Mouse (Mus musculus): Measurements from ENCODE around the gene Pde4c.

Gene Pde4c

DNA sequence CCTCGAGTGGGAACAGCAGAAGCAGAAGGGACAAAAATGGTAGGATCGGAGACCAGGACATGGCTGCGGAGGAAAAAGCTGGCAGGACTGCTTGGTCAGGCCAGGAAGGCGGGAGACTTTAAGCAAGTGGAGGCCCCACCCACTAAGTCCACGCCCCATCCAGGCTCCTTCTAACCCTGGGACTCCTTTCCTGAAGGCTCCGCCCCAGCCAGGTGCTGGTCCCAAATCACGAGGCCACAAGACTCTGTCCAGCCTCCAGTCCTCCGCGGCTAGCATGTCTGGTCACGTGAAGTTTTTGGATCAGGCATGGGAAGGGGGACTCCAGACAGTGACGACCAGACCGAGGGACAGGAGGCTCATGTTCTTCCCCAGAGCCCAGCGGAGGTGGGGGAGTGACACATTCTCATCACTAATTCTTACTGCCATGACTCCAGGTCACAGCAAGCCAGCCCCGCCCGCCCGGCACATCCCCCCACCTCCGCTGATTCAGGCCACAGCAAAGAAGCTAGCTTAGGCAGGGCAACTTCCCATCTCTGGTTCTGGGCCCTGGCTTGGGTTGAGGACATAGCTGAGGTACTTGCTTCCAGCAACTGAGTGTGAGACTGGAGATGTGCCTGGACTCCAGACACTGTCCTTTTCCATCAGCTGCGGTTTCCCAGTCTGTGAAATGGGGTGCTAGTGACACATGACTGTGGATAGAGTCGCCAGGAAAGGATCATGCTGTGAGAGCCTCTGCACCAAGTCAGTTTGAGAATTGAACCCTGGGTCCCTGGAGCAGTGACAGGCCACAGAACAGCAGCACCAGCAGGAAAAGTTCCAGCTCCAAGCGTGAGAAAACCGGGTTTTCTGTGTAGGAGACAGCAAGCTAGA, 43.3 kb downstream of the Pde4c start:
- DNase-seq (ENCODE audit: low spot score), result peak; percentile 69

DNA sequence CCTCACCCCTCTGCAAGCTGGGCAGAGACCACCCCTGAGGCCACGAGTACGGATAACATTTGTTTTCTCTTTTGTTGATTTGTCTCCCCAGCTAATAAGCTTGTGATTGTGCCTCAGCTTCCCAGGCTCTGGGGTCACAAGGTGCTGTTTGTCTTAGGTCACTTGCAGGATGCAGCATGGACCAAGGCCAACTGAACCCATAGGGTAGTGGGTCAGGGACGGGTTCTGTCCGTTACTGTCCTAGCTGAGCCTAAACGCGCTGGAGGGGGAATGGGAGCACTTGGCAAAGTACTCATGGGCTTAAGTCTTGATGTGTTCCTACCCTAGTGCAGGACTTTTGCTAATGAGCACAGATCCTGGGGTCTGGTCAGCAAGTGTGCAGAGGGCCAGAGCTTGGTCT, 44.0 kb downstream of the Pde4c start:
- DNase-seq (ENCODE audit: low spot score), result no peak

DNA sequence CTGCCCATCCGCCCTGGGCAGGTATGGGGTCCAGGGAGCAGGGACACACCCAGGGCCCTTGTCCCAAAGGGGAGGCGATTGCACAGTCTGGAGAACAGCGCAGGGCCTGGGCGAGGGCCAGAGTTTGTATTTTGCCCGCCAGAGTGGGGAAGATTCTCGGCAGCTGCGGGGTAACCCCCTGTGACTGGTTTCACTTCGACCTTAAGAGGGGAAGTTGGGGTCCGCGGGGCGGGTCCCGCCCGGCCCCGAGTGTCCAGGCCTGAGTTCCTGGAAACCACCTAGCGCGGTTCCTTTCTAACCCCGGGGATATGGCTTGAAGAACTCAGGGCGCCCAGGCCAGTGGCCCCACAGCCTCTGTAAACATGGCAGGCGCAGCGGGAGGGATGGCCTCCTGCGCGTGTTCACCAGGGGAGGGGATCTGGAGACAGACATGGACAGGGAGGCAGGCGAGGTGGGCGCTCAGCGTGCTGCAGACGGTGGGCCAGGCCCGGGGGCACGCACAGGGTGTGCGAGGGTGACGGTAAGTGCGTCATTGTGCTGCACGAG, 44.8 kb downstream of the Pde4c start:
- DNase-seq (ENCODE audit: low spot score), result no peak

DNA sequence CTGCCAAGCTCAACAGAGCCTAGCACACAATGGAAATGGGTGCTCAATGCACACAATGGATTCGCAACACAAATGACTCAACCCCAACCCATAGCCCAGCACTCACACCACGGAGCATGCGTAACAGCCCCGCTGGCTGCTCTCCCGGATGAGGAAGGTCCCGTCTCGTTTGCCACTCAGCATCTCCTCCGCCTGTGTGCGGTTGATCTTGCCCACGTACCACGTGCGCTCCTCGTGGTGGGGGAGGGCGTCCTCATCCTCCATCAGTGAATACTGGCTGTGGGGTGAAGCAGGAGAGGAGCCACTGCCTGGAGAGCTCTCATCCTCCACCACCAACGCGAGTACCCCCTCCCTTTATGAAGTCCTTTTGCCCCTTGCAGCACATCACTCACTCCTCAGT, 45.4 kb downstream of the Pde4c start:
- no peak for DNase-seq (ENCODE audit: low spot score)

DNA sequence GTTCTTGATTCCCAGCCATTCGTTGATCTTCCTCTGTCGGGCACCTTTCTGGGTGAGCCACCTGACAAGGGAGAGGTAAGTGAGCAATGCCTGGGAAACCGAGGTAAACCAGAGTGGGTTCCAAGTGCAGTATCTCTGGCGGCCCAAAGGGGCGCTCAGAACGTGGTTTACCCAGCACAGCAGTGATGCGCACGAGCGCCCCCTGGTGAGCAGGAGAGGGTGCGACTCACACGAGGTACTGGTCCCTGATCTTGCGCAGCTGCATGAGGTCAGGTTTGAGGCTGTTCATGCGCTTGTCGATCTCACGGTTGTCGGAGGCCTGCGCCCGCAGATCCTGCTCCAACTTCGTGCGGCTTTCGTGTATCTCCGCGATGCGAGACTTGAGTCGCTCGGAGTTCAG, 45.8 kb downstream of the Pde4c start:
- DNase-seq (ENCODE audit: low spot score), result peak; percentile 84

DNA sequence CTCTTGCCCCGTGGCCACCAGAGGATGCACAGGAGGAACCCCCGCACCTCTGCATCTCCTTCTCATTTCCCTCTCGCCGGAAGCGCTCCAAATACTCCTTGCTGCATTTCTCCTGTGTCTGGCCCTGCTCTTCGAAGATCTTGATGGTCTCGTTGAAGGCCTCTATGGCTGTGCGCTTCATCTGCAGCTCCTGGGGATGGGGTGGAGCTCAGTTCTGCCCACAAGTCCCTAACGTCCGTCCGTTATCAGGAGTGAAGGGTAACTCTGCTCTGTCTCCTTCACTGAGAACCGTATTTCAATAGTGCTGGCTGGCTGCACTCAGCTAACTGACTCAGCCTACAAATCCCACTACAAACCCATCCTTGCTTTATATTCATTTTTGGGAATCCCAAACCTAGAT, 46.3 kb downstream of the Pde4c start:
- DNase-seq (ENCODE audit: low spot score), result no peak

DNA sequence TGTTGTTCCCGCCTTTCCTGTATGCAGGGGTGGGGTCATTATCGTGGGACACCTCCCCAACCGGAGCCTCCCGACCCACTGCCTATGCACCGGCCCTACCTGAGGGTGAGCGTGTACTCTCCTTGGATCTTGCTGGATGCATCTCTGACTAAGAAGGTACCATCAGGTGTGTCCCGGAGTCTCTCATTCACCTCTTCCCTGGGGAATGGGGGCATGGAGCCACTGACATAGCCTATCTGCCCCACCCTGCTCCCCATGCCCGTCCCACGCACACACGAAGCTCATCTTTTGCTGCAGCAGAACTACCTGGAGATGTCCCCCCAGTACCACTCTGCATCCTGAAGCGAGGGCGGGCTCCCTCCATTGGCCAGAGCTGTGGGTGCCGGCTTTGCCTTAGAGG, 47.2 kb downstream of the Pde4c start:
- DNase-seq (ENCODE audit: low spot score), result no peak

DNA sequence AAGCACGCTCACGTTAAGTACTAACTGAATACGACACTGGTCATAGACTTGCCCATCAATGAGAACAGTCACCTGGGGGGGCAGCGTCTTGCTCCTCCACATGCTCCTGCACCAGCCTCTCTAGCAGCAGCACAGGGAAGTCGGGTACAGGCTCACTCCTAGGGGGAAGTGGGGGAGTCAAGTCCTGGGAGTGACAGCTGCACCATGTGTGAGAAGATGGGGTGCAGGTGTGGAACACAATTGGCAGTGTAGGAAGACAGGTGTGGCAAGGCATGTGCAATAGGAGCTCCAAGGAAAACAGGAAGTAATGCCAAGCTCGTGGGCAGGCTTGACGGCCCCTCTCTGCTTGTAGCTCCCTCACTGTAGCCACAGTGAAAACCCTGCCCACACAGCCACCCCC, 47.7 kb downstream of the Pde4c start:
- DNase-seq (ENCODE audit: low spot score), result no peak

DNA sequence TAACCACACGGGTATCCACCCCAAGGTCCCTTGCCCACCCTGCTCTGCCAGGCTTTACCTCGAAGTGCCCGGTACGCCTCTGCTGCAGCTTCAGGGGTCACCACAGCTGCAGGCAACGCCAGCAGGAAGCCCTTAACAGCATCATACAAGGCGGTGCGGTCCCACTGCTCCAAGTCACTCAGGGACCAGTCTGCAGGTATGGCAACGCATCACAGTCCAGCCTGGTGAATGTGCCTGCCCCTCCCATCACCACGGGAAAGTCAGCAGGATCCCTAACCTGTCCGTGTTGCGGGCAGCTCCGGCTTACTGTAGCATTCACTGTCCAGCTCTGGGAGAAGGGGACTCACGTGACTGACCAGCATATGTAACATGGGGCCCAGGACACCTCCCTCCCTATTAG, 48.6 kb downstream of the Pde4c start:
- no peak for DNase-seq (ENCODE audit: low spot score)

DNA sequence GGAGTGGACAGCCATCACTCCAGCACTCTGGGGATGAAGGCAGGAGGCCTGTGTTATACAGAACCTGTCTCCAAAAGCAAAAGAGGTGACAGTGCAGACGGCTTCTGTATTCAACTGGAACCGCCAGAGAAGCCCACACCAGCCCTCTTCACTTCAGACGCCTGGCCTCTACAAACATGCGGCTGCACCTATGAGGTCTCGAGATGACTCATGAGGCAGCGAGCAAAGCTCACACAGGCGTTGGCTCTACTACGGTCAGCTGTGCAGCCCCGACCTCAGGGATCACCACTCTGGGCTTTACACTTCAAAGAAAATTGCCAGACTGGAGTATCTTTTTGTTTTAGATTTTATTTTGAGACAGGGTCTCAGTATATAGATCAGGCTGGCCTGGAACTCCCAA, 49.4 kb downstream of the Pde4c start:
- DNase-seq (ENCODE audit: low spot score), result no peak

DNA sequence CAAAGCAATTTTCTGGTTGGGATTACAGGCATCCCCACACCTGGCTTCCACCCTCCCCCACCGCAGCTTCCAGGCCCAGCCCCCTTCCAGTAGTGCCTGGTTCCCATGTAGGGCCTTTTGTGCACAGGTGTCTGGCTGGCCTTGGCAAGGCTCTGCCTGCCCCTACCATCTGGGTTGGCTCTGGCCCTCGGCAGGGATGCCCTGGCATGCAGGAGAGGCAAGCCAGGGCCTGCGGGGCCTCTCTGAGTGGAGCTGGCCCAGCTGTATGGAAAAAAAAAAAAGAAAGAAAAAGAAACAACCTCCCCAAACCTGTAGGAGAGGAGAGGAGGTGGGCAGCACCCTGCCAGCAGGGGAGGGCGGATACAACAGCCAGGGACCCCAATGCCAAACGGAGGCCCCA, 49.9 kb downstream of the Pde4c start:
- DNase-seq (ENCODE audit: low spot score), result no peak

DNA sequence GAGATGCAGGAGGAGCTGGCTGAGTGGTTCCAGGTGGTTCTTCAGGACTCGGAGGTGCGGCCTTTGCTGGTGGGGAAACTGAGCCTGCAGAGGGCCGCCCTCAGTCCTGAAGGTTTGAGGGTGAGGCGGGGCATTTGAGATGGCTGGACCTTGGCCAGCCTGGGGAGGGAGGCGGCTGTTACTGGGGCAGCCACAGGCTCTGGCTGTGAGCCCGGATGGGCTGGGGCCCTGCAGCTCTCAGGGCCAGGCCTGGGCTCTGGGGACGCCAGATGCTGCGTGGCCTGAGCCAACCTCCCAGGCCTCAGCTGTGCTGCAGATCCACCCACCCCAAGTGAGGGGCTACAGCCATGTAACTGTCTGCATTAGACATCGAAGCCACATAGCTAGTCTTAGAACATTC, 50.3 kb downstream of the Pde4c start:
- DNase-seq (ENCODE audit: low spot score), result peak; percentile 85

DNA sequence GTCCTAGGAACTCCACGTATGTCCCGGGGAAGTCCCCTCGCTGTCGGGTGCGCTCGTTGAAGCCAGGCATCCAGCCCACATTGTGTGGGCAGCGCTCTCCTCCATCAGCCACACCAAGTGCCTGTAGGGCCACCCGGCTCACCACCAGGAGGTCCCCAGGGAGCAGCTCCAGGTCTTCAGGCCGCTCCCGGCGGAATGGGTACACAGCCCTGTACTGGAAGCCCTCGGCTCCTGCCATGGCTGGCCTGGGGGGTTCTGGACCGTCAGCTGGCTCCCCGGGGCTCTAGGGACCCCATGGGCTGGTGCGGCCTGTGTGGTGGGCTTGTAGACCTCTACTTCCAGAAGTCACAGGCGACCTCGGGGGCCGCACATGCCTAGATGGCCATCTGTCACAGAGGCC, 51.2 kb downstream of the Pde4c start:
- no peak for DNase-seq (ENCODE audit: low spot score)

DNA sequence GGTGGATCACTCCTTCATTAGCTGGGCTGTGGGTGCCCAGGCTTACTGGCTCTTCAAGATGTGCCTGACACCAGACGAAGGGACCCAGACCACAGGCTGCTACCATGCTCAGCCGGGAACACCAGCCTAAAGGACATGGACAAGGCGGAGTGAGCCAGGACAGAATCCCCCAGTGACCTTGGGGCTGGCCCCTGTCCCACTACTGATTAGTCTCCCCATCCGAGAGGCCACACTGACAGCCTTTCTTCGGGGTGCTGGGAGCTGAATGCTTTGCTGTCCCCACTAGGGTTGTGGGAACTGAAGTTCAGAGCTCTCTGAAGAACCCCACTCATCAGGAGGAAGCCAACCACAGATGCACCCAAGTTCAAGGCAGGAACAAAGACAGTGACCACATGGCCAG, 51.7 kb downstream of the Pde4c start:
- no peak for DNase-seq (ENCODE audit: low spot score)

DNA sequence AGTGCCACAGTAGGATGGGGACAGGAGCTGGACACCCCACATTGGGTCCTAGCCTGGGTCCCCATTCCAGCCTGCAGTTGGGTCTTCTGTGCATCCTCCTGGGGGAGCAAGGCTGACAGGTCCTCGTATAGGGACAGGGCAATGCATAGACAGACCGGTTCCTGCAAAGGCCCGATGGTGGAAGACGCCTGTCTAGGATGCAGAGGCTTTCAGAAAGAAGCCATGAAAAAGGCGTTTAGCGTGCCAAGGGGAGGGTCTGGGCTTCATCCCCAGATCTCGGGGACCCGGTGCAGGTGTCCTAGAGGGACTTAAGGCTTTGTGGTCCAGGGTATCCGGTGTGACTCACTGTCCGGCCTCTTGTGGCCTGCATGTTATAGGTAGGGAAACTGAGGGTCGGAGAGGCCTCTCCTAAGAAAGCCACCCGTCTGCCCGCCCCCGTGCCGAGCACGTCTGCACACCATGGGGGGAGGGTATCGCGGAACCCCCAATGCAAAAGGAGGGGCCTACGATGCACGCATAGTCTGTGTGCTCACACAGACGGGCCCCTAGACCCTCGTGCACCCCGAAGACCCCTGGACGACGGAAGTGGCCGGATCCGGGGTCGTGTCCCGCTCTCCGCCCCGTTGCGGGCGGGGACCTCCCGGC, 52.5 kb downstream of the Pde4c start:
- no peak for DNase-seq (ENCODE audit: low spot score)

DNA sequence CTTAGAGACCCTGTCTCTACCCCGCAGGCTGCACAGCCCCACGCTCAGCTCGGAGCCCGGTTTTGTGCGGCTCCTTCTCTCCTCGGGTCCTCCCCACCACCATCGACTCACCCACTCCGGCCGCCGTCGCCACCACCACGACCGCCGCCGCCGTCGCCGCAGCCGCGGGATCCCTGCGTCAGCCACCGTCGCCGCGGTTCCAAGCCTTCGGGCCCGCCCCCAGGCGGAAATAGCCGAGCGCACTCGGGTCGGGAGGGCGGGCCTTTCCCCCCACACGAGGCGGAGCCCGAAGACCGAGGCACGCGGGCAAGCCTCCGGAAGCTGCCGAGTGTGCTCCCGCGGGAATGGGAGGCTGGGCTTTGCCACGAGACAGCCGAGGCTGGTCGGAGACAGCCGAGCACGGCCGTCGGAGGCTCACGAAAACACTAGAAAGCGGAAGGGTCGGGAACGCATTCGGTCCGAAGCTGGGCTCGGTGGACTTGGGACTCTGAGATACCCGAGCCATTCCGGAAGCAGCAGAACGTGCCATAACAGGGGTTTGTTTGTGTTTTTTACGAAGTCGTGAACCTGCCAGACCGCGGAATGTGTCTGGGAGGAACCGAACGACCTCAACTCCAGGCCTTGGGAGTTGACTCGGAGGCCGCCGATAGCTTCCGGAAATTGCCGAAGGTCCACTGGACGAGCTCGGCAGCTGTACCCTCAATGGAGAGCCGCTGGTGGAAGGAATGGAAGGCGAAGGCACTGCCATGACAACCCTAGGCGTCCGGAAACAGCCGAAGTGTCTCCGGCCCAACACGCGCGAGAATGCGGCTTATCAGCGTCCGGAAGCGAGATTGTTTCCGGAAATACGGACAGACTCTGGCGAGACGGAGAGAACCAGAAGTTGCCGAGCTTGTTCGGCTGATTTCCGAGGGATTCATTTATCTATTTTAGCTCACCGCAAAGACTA, 53.2 kb downstream of the Pde4c start, which contains the start of gene Pik3r2:
TSS of gene Pik3r2 (minus strand) at position 218 of the 949 bp plus-strand sequence.
- peak; percentile 95 for DNase-seq (ENCODE audit: low spot score)

DNA sequence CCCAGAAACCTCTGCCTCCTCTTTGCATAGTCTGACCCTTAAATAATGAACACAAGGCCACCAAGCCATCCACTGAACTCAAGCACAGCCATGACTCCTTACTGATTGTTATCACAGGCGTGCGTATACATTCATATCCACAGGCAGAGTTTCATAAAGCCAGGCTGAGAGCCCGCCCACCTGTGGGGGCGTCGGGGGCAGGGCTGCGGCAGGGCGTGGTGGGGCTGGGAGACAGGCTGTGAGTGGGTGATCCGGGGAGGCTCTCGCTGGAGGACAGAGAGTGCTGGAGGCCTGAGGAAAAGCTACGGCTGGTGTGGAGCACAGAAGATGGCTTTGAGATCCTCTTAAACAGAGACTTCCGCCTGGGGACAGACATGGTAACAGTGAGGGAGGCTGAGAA, 56.6 kb downstream of the Pde4c start:
- DNase-seq (ENCODE audit: low spot score), result no peak

DNA sequence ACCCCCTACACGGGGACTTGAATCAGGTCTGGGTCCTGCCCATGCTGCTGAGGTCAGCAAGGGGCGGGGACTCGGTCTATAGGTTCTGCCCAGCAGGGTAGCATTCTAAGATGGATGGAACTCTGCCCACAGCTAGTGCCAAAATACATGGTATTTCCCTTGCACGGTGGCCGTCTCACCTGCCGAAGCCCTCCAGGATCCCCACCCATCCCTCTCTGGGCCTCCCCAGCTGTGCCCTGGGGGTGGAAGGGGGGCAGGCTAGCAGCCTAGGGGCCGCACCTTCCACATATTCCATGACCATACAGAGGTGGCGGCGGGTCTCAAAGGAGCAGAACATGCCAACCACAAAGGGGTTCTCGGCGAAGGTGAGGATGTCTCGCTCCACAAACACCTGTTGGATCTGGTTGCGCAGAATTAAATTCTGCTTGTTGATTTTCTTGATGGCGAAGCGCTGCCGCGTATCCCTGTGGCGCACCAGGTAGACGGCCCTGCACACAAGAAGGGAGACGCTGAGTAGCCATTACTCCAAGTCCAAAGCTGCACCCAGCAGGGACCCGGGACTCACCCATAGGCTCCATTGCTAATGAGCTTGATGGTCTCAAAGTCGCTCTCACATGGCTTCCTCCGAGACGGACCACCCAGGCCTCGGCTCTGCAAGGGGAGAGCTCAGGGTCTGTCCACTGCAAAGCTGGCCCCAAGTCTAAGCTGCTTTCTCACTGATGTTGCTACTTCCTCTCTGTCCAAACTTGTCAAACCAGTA, 63.0 kb downstream of the Pde4c start:
- no peak for DNase-seq (ENCODE audit: low spot score)

DNA sequence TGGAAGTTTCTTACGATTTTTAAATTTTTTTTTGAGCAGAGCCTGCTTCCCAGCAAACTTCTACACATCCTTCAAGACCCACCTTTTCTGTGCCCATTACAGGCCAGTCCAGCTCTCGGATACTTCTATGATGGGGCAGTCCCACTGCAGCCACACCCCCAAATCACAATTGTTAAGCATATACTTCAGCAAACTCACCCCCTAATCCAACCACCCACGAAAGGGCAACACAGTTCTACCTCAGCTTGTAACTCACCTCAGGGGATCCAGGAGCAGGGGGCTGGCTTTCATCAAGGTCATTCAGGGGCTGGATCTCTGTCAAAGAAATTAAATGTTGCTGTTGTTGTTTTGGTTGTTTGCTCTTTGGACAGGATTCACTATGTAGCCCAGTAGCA, 63.5 kb downstream of the Pde4c start:
- DNase-seq (ENCODE audit: low spot score), result no peak

DNA sequence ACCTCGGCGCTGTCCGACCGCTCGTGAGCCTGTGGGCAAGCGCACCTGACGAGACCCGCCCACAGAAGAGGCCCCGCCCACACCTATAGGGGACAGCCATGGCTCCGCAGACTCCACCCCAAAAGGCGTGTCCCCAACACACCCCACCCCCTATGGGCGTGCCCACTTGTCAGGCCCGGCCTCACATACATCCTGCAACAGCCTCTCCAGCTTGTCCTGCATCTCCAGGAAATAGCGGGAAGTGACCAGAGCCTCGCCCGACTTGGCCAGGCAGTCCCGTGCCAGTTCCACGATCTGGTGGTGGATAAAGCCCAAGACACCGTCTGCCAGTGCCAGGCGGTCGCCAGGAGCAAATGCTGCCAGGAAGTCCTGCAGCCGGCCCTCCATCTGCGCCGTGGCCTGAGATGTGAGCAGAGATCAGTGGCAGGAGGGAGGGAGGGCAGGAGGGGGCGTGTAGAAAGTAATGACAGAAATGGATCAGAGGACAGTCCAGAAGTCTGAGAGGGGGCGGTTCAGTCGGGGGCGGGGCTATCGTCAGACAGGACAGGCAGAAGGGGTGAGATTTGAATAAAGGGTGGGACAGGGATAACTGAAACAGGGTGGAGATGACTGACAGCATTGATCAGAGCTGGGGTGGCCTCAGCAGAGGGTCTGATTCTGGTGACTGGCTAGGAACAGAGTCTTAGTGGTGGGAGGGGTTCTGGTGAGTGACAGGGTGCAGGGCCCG, 64.6 kb downstream of the Pde4c start:
- no peak for DNase-seq (ENCODE audit: low spot score)

DNA sequence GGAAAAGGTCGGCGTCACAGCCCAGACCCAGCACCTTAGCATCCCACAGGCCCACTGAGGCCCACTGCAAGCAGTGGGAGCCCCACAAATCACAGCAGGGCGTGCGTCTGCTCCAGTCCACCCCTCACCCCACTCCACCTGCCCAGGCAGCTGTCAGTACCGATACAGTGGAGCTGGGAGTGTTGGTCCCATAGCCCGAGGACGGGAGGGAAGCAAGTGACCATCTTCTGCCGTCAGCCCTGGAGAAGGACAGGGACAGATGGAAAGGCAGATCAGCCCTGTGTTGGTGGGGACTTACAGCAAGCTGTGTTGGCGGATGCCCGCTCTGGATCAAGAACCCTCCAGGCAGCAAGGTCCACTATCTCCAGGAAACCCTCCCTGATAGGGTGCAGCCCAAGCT, 65.5 kb downstream of the Pde4c start:
- DNase-seq (ENCODE audit: low spot score), result no peak
